ENCODE assay signal across 10 mouse cellular contexts in genomic region chr7:19068707-19069106, GRCm38 (mm10). TPM values are rescaled to one million over a fixed set of nuclear protein-coding genes. Genes with fewer than 3 reads are reported as not detected.
DNase-seq lines count a peak whose midpoint lies in the region; ATAC-seq and TF ChIP-seq lines count a peak whose summit lies in the region.
"Had no signal": no experiment of that assay in that cellular context is flagged by ENCODE, and none has a peak within 500 bp of the region (broad histone marks: within the 10 kb centered on the region; RNA-seq: fewer than 3 reads in every experiment).

No protein-coding gene starts in this region.

- H3K4me2 ChIP-seq in hindbrain, embryonic 14.5 days (replicated peaks) = no peak overlapping the region
- no peak overlapping the region for H3K4me2 ChIP-seq in hindbrain, embryonic 13.5 days

- no peak overlapping the region for H3K4me3 ChIP-seq in hindbrain, embryonic 14.5 days (replicated peaks; ENCODE audit: low read length)
- no peak overlapping the region for H3K4me3 ChIP-seq in hindbrain, embryonic 13.5 days
- no peak overlapping the region for H3K4me3 ChIP-seq in MEL (ENCODE audit: control insufficient read depth in 1 of 2, insufficient read depth in 1 of 2, low read depth in 2 of 2, low read length in 2 of 2)

- peak; percentile 88 for DNase-seq in hindbrain, embryonic 14.5 days (ENCODE audit: low spot score)
- peak; percentile 88 to 90 for DNase-seq in B cell, adult 2 months
- peak; percentile 87 for DNase-seq in MEL (ENCODE audit: low read depth, low spot score)
- DNase-seq in cerebellum, postnatal 36 days = peak; percentile 69 to 75
- DNase-seq in kidney, postnatal 4 days = peak; percentile 87
- DNase-seq in yolk sac, embryonic 10.5 days (ENCODE audit: low spot score) = no peak

- no peaks in the 10 kb centered on the region for H3K36me3 ChIP-seq in hindbrain, embryonic 14.5 days (replicated peaks; ENCODE audit: control insufficient read depth, insufficient read depth)
- no peaks in the 10 kb centered on the region for H3K36me3 ChIP-seq in hindbrain, embryonic 13.5 days
- no peaks in the 10 kb centered on the region for H3K36me3 ChIP-seq in MEL (ENCODE audit: control insufficient read depth in 1 of 2, insufficient read depth in 2 of 2, low read length in 2 of 2)

- TF ChIP-seq CTCF in MEL (IDR thresholded peaks at IDR 0.05 in 2 of 3, conservative IDR thresholded peaks at IDR 0.05 in 1 of 3; ENCODE audit: control insufficient read depth in 1 of 3, insufficient read depth in 1 of 3, low read depth in 2 of 3, low read length in 3 of 3, poor library complexity in 1 of 3, severe bottlenecking in 1 of 3) = peak; percentile 81 to 86 (median 84)

- peaks cover 31% of the 10 kb centered on the region for H3K27me3 ChIP-seq in hindbrain, embryonic 14.5 days (ENCODE audit: control insufficient read depth, insufficient read depth, low read length)
- H3K27me3 ChIP-seq in hindbrain, embryonic 13.5 days = peaks cover 37% of the 10 kb centered on the region
- no peaks in the 10 kb centered on the region for H3K27me3 ChIP-seq in MEL (ENCODE audit: control insufficient read depth in 1 of 2, insufficient read depth in 2 of 2, low read length in 2 of 2)

- H3K9me3 ChIP-seq in hindbrain, embryonic 14.5 days (ENCODE audit: control insufficient read depth, low read length) = no peaks in the 10 kb centered on the region
- no peaks in the 10 kb centered on the region for H3K9me3 ChIP-seq in hindbrain, embryonic 13.5 days
- H3K9me3 ChIP-seq in MEL (replicated peaks; ENCODE audit: insufficient read depth, low read length) = no peaks in the 10 kb centered on the region

- H3K9ac ChIP-seq in hindbrain, embryonic 14.5 days = no peak overlapping the region
- no peak overlapping the region for H3K9ac ChIP-seq in hindbrain, embryonic 13.5 days
- H3K9ac ChIP-seq in MEL (ENCODE audit: control insufficient read depth, low read depth, low read length, poor library complexity, severe bottlenecking) = no peak overlapping the region

- no peak for ATAC-seq in hindbrain, embryonic 14.5 days (ENCODE audit: low FRiP score)
- no peak for ATAC-seq in hindbrain, embryonic 13.5 days (ENCODE audit: low FRiP score)
- ATAC-seq in neutrophil, adult 5-6 weeks (ENCODE audit: extremely low read depth, insufficient number of reproducible peaks, low FRiP score, poor library complexity, severe bottlenecking) = peak; percentile 46

- peak; percentile 71 for TF ChIP-seq RAD21 in MEL (IDR thresholded peaks at IDR 0.05; ENCODE audit: low read depth, low read length)

- no peaks in the 10 kb centered on the region for H3K4me1 ChIP-seq in hindbrain, embryonic 14.5 days (replicated peaks; ENCODE audit: control insufficient read depth, insufficient read depth, low read length)
- H3K4me1 ChIP-seq in hindbrain, embryonic 13.5 days (replicated peaks) = no peaks in the 10 kb centered on the region
- H3K4me1 ChIP-seq in MEL (ENCODE audit: control insufficient read depth in 1 of 2, insufficient read depth in 2 of 2, low read length in 2 of 2) = no peaks in the 10 kb centered on the region

- TF ChIP-seq EP300 in MEL (IDR thresholded peaks at IDR 0.05; ENCODE audit: low read depth in 1 of 2, low read length in 2 of 2) = no peak

- H3K79me2 ChIP-seq in MEL (ENCODE audit: control insufficient read depth, insufficient read depth, low read length, poor library complexity) = no peaks in the 10 kb centered on the region

- no peak for TF ChIP-seq POLR2A in MEL (IDR thresholded peaks at IDR 0.05; ENCODE audit: control insufficient read depth in 1 of 2, insufficient read depth in 1 of 2, low read depth in 1 of 2, low read length in 2 of 2, poor library complexity in 1 of 2)

- 9% methylated on average over 2 of the region's 2 CpGs for WGBS in hindbrain, embryonic 14.5 days
- WGBS in hindbrain, embryonic 13.5 days = 11% methylated on average over 2 of the region's 2 CpGs

- H3K27ac ChIP-seq in hindbrain, embryonic 14.5 days = no peak overlapping the region
- H3K27ac ChIP-seq in hindbrain, embryonic 13.5 days = no peak overlapping the region
- no peak overlapping the region for H3K27ac ChIP-seq in MEL (ENCODE audit: control insufficient read depth, low read depth, low read length)
- H3K27ac ChIP-seq: macrophage had no signal

TF ChIP-seq in MEL, 35 proteins besides CTCF, POLR2A, EP300 and RAD21:
- TF ChIP-seq RCOR1 (IDR thresholded peaks at IDR 0.05; ENCODE audit: low read depth, low read length) = no peak
- peak; percentile 61; the same call in 1 of the 2 replicates for TF ChIP-seq SIN3A (IDR thresholded peaks at IDR 0.05; ENCODE audit: low read length)
- peak; percentile 65 for TF ChIP-seq ZC3H11A (IDR thresholded peaks at IDR 0.05; ENCODE audit: low read depth, low read length)
- no peak for TF ChIP-seq MYB (IDR thresholded peaks at IDR 0.05; ENCODE audit: low read depth, low read length)
- TF ChIP-seq SMC3 (IDR thresholded peaks at IDR 0.05; ENCODE audit: low read depth, low read length) = peak; percentile 87
- TF ChIP-seq ZKSCAN1 (IDR thresholded peaks at IDR 0.05; ENCODE audit: low read depth, low read length) = no peak
- no peak for TF ChIP-seq KAT2A (conservative IDR thresholded peaks at IDR 0.05; ENCODE audit: low read depth, low read length)
- peak; percentile 62 for TF ChIP-seq ZNF384 (IDR thresholded peaks at IDR 0.05; ENCODE audit: low read depth, low read length)
- TF ChIP-seq JUND (IDR thresholded peaks at IDR 0.05; ENCODE audit: low read depth, low read length) = no peak
TF ChIP-seq in MEL: peak in this region for 4.

RNA-seq across cellular contexts. Expression of gene Dmwd, which starts 7.3 kb away (rescaled TPM):
- polyA plus RNA-seq in hindbrain, embryonic 14.5 days (2014; fragmentation: Nextera tagmentation; extraction: Ambion mirVana) = 32.0 and 35.0 TPM in 2 replicates
- polyA plus RNA-seq in hindbrain, embryonic 13.5 days (2015; fragmentation: Nextera tagmentation; extraction: Ambion mirVana) = 25.4 and 25.6 TPM in 2 replicates
- total RNA-seq in MEL (2012; rRNA removed) = 18.3 and 19.4 TPM in 2 replicates
- polyA plus RNA-seq in MEL (2012; ENCODE audit: insufficient read depth in 1 of 2, insufficient read length in 2 of 2, low read depth in 1 of 2, low replicate concordance in 2 of 2, missing spikeins in 1 of 2) = 10 to 100 TPM; 51.5 to 70.3 TPM
- total RNA-seq in neutrophil, adult 5-6 weeks (2017) = 3.1 and 3.4 TPM in 2 replicates

RNA-seq across cellular contexts. Expression of gene Rsph6a, which starts 14.2 kb away (rescaled TPM):
- 0.27 and 0.43 TPM in 2 replicates for polyA plus RNA-seq in hindbrain, embryonic 14.5 days (2014; fragmentation: Nextera tagmentation; extraction: Ambion mirVana)
- not detected in 2 replicates for polyA plus RNA-seq in hindbrain, embryonic 13.5 days (2015; fragmentation: Nextera tagmentation; extraction: Ambion mirVana)
- 0.16 and 0.23 TPM in 2 replicates for total RNA-seq in MEL (2012; rRNA removed)
- under 1 TPM in 1 of 2 experiments, not detected in 1; 0.04 TPM for polyA plus RNA-seq in MEL (2012; ENCODE audit: insufficient read depth in 1 of 2, insufficient read length in 2 of 2, low read depth in 1 of 2, low replicate concordance in 2 of 2, missing spikeins in 1 of 2)
- 0.35 and 0.37 TPM in 2 replicates for total RNA-seq in neutrophil, adult 5-6 weeks (2017)
- total RNA-seq: gastrocnemius, adult 8-10 months had no signal
- polyA plus RNA-seq: macrophage had no signal

RNA-seq across cellular contexts. Expression of gene Dmpk, which starts 14.9 kb away (rescaled TPM):
- 8.2 and 8.9 TPM in 2 replicates for polyA plus RNA-seq in hindbrain, embryonic 14.5 days (2014; fragmentation: Nextera tagmentation; extraction: Ambion mirVana)
- polyA plus RNA-seq in hindbrain, embryonic 13.5 days (2015; fragmentation: Nextera tagmentation; extraction: Ambion mirVana) = 9.4 and 11.6 TPM in 2 replicates
- 4.1 and 5.4 TPM in 2 replicates for total RNA-seq in MEL (2012; rRNA removed)
- 10 to 100 TPM in 1 of 2 experiments, not detected in 1; 29.3 TPM for polyA plus RNA-seq in MEL (2012; ENCODE audit: insufficient read depth in 1 of 2, insufficient read length in 2 of 2, low read depth in 1 of 2, low replicate concordance in 2 of 2, missing spikeins in 1 of 2)
- total RNA-seq in neutrophil, adult 5-6 weeks (2017) = 1.4 and 2.1 TPM in 2 replicates

RNA-seq across cellular contexts. Expression of gene Six5, which starts 25.7 kb away (rescaled TPM):
- polyA plus RNA-seq in hindbrain, embryonic 14.5 days (2014; fragmentation: Nextera tagmentation; extraction: Ambion mirVana) = 2.3 and 2.5 TPM in 2 replicates
- 2.4 and 2.8 TPM in 2 replicates for polyA plus RNA-seq in hindbrain, embryonic 13.5 days (2015; fragmentation: Nextera tagmentation; extraction: Ambion mirVana)
- 2.7 and 3.0 TPM in 2 replicates for total RNA-seq in MEL (2012; rRNA removed)
- 1 to 10 TPM in 1 of 2 experiments, not detected in 1; 7.7 TPM for polyA plus RNA-seq in MEL (2012; ENCODE audit: insufficient read depth in 1 of 2, insufficient read length in 2 of 2, low read depth in 1 of 2, low replicate concordance in 2 of 2, missing spikeins in 1 of 2)
- 0.12 TPM in 1 of 2 replicates, not detected in the other for total RNA-seq in neutrophil, adult 5-6 weeks (2017)

RNA-seq across cellular contexts. Expression of gene Sympk, which starts 44.5 kb away (rescaled TPM):
- 18.7 and 18.8 TPM in 2 replicates for polyA plus RNA-seq in hindbrain, embryonic 14.5 days (2014; fragmentation: Nextera tagmentation; extraction: Ambion mirVana)
- 29.7 and 30.1 TPM in 2 replicates for polyA plus RNA-seq in hindbrain, embryonic 13.5 days (2015; fragmentation: Nextera tagmentation; extraction: Ambion mirVana)
- total RNA-seq in MEL (2012; rRNA removed) = 108 and 122 TPM in 2 replicates
- 100 to 1,000 TPM in 1 of 2 experiments, not detected in 1; 226 TPM for polyA plus RNA-seq in MEL (2012; ENCODE audit: insufficient read depth in 1 of 2, insufficient read length in 2 of 2, low read depth in 1 of 2, low replicate concordance in 2 of 2, missing spikeins in 1 of 2)
- total RNA-seq in neutrophil, adult 5-6 weeks (2017) = 64.8 and 67.0 TPM in 2 replicates
